Mouse (Mus musculus): ENCODE measurements around the gene Fgfr2. TPM values are rescaled to one million over a fixed set of nuclear protein-coding genes. Genes with fewer than 3 reads are reported as not detected.

The Fgfr2 gene
- polyA plus RNA-seq, 1 experiment from 2014 or later, result 20.3 TPM

- no peaks in the 10 kb centered on the region for H3K36me3 ChIP-seq (ENCODE audit: control insufficient read depth, insufficient read depth)
- WGBS, result 13% methylated on average over 23 of the region's 23 CpGs
- peaks cover 57% of the 10 kb centered on the region for H3K4me1 ChIP-seq (ENCODE audit: control insufficient read depth, insufficient read depth, low read length)
- peak overlapping the region; percentile 91 for H3K9ac ChIP-seq (ENCODE audit: low read length)
- H3K4me3 ChIP-seq (ENCODE audit: low read length), result peak overlapping the region; percentile 66
- H3K4me2 ChIP-seq (ENCODE audit: low read depth, low read length), result peak overlapping the region; percentile 94
- no peaks in the 10 kb centered on the region for H3K27me3 ChIP-seq (ENCODE audit: control insufficient read depth, insufficient read depth, low read length)
- no peak for ATAC-seq (replicated peaks; ENCODE audit: extremely low read depth, insufficient read depth, low FRiP score)
- H3K27ac ChIP-seq (ENCODE audit: low read length), result peak overlapping the region; percentile 96
- H3K9me3 ChIP-seq (replicated peaks; ENCODE audit: control insufficient read depth, low read length), result no peaks in the 10 kb centered on the region
Observed at GRCm38 (mm10) chr7:132811716-132812618, 311.2 kb downstream of the Fgfr2 start.

GRCm38 (mm10) chr7:132810879-132811278 is 312.3 kb downstream of the Fgfr2 start:
- ATAC-seq (replicated peaks; ENCODE audit: extremely low read depth, insufficient read depth, low FRiP score), result peak; percentile 21; the same call in 1 of the 2 replicates
- peak overlapping the region; percentile 61 for H3K9ac ChIP-seq (ENCODE audit: low read length)
- no peaks in the 10 kb centered on the region for H3K36me3 ChIP-seq (ENCODE audit: control insufficient read depth, insufficient read depth)
- 80% methylated on average over 1 of the region's 1 CpGs for WGBS
- peaks cover 68% of the 10 kb centered on the region for H3K4me1 ChIP-seq (ENCODE audit: control insufficient read depth, insufficient read depth, low read length)
- no peaks in the 10 kb centered on the region for H3K9me3 ChIP-seq (replicated peaks; ENCODE audit: control insufficient read depth, low read length)
- H3K4me2 ChIP-seq (ENCODE audit: low read depth, low read length), result peak overlapping the region; percentile 94
- no peak overlapping the region for H3K4me3 ChIP-seq (ENCODE audit: low read length)
- H3K27me3 ChIP-seq (ENCODE audit: control insufficient read depth, insufficient read depth, low read length), result no peaks in the 10 kb centered on the region
- peak overlapping the region; percentile 96; the same call in 1 of the 2 replicates for H3K27ac ChIP-seq (ENCODE audit: low read length)

GRCm38 (mm10) chr7:132810368-132810767 is 312.8 kb downstream of the Fgfr2 start:
- Histone ChIP-seq H3K27ac (ENCODE audit: low read length) (peak overlapping the region; percentile 69), H3K27me3 (ENCODE audit: control insufficient read depth, insufficient read depth, low read length) (no peaks in the 10 kb centered on the region), H3K36me3 (ENCODE audit: control insufficient read depth, insufficient read depth) (no peaks in the 10 kb centered on the region), H3K4me2 (ENCODE audit: low read depth, low read length) (peak overlapping the region; percentile 16; the same call in 1 of the 2 replicates), H3K9ac (ENCODE audit: low read length) (peak overlapping the region; percentile 61), H3K4me3 (ENCODE audit: low read length) (no peak overlapping the region), H3K9me3 (replicated peaks; ENCODE audit: control insufficient read depth, low read length) (no peaks in the 10 kb centered on the region), H3K4me1 (ENCODE audit: control insufficient read depth, insufficient read depth, low read length) (peaks cover 71% of the 10 kb centered on the region)
- WGBS, result 27% methylated on average over 6 of the region's 6 CpGs
- no peak for ATAC-seq (replicated peaks; ENCODE audit: extremely low read depth, insufficient read depth, low FRiP score)

- no peak for ATAC-seq (replicated peaks; ENCODE audit: extremely low read depth, insufficient read depth, low FRiP score)
- no peak overlapping the region for H3K4me3 ChIP-seq (ENCODE audit: low read length)
- no peak overlapping the region for H3K27ac ChIP-seq (ENCODE audit: low read length)
Observed at GRCm38 (mm10) chr7:132809721-132810120, 313.4 kb downstream of the Fgfr2 start.

GRCm38 (mm10) chr7:132808841-132809682 is 314.1 kb downstream of the Fgfr2 start:
- WGBS, result 17% methylated on average over 20 of the region's 20 CpGs
- Histone ChIP-seq H3K9me3 (replicated peaks; ENCODE audit: control insufficient read depth, low read length) (no peaks in the 10 kb centered on the region), H3K4me3 (ENCODE audit: low read length) (no peak overlapping the region), H3K36me3 (ENCODE audit: control insufficient read depth, insufficient read depth) (no peaks in the 10 kb centered on the region), H3K27ac (ENCODE audit: low read length) (peak overlapping the region; percentile 73), H3K27me3 (ENCODE audit: control insufficient read depth, insufficient read depth, low read length) (no peaks in the 10 kb centered on the region), H3K4me1 (ENCODE audit: control insufficient read depth, insufficient read depth, low read length) (peaks cover 75% of the 10 kb centered on the region), H3K9ac (ENCODE audit: low read length) (peak overlapping the region; percentile 64), H3K4me2 (ENCODE audit: low read depth, low read length) (peak overlapping the region; percentile 42)
- ATAC-seq (replicated peaks; ENCODE audit: extremely low read depth, insufficient read depth, low FRiP score), result no peak

More at GRCm38 (mm10) chr7:132809721-132810120, 313.4 kb downstream of the Fgfr2 start:
- Histone ChIP-seq H3K36me3 (ENCODE audit: control insufficient read depth, insufficient read depth) (no peaks in the 10 kb centered on the region), H3K9me3 (replicated peaks; ENCODE audit: control insufficient read depth, low read length) (no peaks in the 10 kb centered on the region), H3K4me1 (ENCODE audit: control insufficient read depth, insufficient read depth, low read length) (peaks cover 75% of the 10 kb centered on the region), H3K9ac (ENCODE audit: low read length) (peak overlapping the region; percentile 64), H3K27me3 (ENCODE audit: control insufficient read depth, insufficient read depth, low read length) (no peaks in the 10 kb centered on the region), H3K4me2 (ENCODE audit: low read depth, low read length) (peak overlapping the region; percentile 42; the same call in 1 of the 2 replicates)
- 66% methylated on average over 6 of the region's 6 CpGs for WGBS

- H3K4me2 ChIP-seq (ENCODE audit: low read depth, low read length), result peak overlapping the region; percentile 42; the same call in 1 of the 2 replicates
- H3K9me3 ChIP-seq (replicated peaks; ENCODE audit: control insufficient read depth, low read length), result no peaks in the 10 kb centered on the region
- H3K4me3 ChIP-seq (ENCODE audit: low read length), result no peak overlapping the region
- H3K4me1 ChIP-seq (ENCODE audit: control insufficient read depth, insufficient read depth, low read length), result peaks cover 83% of the 10 kb centered on the region
- ATAC-seq (replicated peaks; ENCODE audit: extremely low read depth, insufficient read depth, low FRiP score), result no peak
- no peaks in the 10 kb centered on the region for H3K27me3 ChIP-seq (ENCODE audit: control insufficient read depth, insufficient read depth, low read length)
- peak overlapping the region; percentile 73 for H3K27ac ChIP-seq (ENCODE audit: low read length)
- 60% methylated on average over 7 of the region's 7 CpGs for WGBS
- no peaks in the 10 kb centered on the region for H3K36me3 ChIP-seq (ENCODE audit: control insufficient read depth, insufficient read depth)
- H3K9ac ChIP-seq (ENCODE audit: low read length), result peak overlapping the region; percentile 64; the same call in 1 of the 2 replicates
Observed at GRCm38 (mm10) chr7:132808051-132808796, 314.9 kb downstream of the Fgfr2 start.

GRCm38 (mm10) chr7:132806926-132807857 is 316.0 kb downstream of the Fgfr2 start:
- peak overlapping the region; percentile 50; the same call in 1 of the 2 replicates for H3K9ac ChIP-seq (ENCODE audit: low read length)
- no peak for ATAC-seq (replicated peaks; ENCODE audit: extremely low read depth, insufficient read depth, low FRiP score)

More at GRCm38 (mm10) chr7:132806926-132807857, 316.0 kb downstream of the Fgfr2 start:
- 58% methylated on average over 13 of the region's 13 CpGs for WGBS
- H3K36me3 ChIP-seq (ENCODE audit: control insufficient read depth, insufficient read depth), result no peaks in the 10 kb centered on the region
- peak overlapping the region; percentile 54 for H3K27ac ChIP-seq (ENCODE audit: low read length)
- no peaks in the 10 kb centered on the region for H3K9me3 ChIP-seq (replicated peaks; ENCODE audit: control insufficient read depth, low read length)
- no peaks in the 10 kb centered on the region for H3K27me3 ChIP-seq (ENCODE audit: control insufficient read depth, insufficient read depth, low read length)
- H3K4me2 ChIP-seq (ENCODE audit: low read depth, low read length), result no peak overlapping the region
- H3K4me3 ChIP-seq (ENCODE audit: low read length), result no peak overlapping the region
- H3K4me1 ChIP-seq (ENCODE audit: control insufficient read depth, insufficient read depth, low read length), result peaks cover 93% of the 10 kb centered on the region
